Mouse (Mus musculus) cerebellum, adult 2 months (tissue): Measurements from ENCODE around the gene Mcm8. TPM values are rescaled to one million over a fixed set of nuclear protein-coding genes. Genes with fewer than 3 reads are reported as not detected.

Source experiments
- DNase-seq, 2 experiments: peaks; one replicate each; pipeline ENCODE4 v3.0.0; 2021
- H3K27ac ChIP-seq: fragments of 200-500 bp; 2 replicates; pipeline ENCODE4 v1.5.1; 2012; ENCODE audit warnings: low read length, control low read depth, inconsistent platforms; ENCODE audit not compliant: insufficient read depth
- H3K27me3 ChIP-seq: fragments of 200-500 bp; 2 replicates; pipeline ENCODE4 v1.6.1; 2012; ENCODE audit warnings: inconsistent platforms, mild to moderate bottlenecking, low read length, moderate library complexity; ENCODE audit not compliant: control insufficient read depth, insufficient read depth
- H3K4me1 ChIP-seq: fragments of 200-500 bp; 2 replicates; pipeline ENCODE4 v1.6.1; 2011; ENCODE audit warnings: low read length; ENCODE audit not compliant: control insufficient read depth, insufficient read depth
- H3K4me3 ChIP-seq: fragments of 200-500 bp; replicated peaks from 2 replicates; pipeline ENCODE3; 2011; ENCODE audit warnings: mild to moderate bottlenecking, low read depth, low read length, control low read depth; ENCODE audit not compliant: insufficient read depth
- CTCF ChIP-seq: fragments of 200-500 bp; IDR thresholded peaks from 2 replicates; pipeline ENCODE4 v1.5.1; 2011; ENCODE audit warnings: low read depth, mild to moderate bottlenecking, control low read depth, low read length, moderate library complexity, borderline replicate concordance; ENCODE audit not compliant: insufficient read depth
- POLR2A ChIP-seq: fragments of 200-500 bp; IDR thresholded peaks from 2 replicates; pipeline ENCODE4 v1.6.1; 2011; ENCODE audit warnings: low read length, control low read depth, borderline replicate concordance; ENCODE audit not compliant: insufficient read depth
- WGBS: fragments of 180-500 bp; shearing (Covaris S2); methylation state at CpG from one replicate; pipeline ENCODE4 v1.1.7; 2018; 5-methylcytosine and 5-hydroxymethylcytosine counted together
- polyA plus RNA-seq: library from polyadenylated mRNA; depleted of rRNA; stranded (reverse); fragments of >200 nt; gene quantifications from 2 replicates; pipeline ENCODE4 v1.2.3, GENCODE M21; 2012; rRNA removed

Gene Mcm8
- polyA plus RNA-seq = 3.4 and 3.7 TPM in 2 replicates

DNA sequence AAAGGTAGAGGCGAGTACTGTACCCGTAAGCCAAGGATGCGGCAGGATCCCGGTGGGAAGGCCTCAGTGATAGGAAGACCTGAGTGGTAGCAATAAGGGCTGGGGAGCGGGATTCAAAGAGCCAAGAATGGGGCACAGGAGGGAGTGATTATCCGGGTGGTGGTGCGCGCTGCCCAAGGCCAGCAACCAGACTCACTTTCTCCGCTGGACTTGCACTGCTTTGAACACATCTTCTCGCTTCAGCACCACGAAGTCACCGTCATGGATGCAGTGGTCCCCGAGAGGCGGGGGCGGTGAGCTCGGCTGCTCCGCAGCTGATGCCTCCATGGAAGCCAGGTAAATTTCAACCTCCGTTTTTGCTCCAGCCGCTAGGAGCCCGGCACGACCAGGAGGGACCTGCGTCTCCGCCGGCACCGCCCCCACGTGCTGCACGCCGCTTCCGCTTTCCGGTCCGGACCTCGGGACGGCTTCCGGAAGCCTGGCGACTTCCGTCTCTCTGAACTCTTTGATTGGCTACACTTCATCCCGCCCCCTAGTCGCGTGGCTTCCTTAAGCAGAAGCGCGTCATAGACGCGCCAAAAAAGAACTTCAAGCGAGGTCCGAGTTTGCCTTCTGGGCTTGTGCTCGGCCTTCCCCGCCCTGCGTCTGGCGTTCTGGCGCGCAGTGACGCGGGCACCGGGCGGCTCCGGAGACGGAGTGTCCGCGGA lies at the start of gene Mcm8, which contains the start of gene Trmt6:
Gene Mcm8, plus strand, starts transcription at position 534 of the 707 bp plus-strand sequence.
Gene Trmt6, minus strand, starts transcription at position 448 of the 707 bp plus-strand sequence.
- peak; percentile 58; the same call in 1 of the 2 replicates for TF ChIP-seq POLR2A
- peak; percentile 32; the same call in 1 of the 2 replicates for TF ChIP-seq CTCF
- DNase-seq = peak; percentile 90 to 94
- Histone ChIP-seq H3K4me1 (peaks cover 6% of the 10 kb centered on the region; the same call in 1 of the 2 replicates), H3K27me3 (no peaks in the 10 kb centered on the region), H3K4me3 (peak within 1 kb of the TSS; percentile 75), H3K27ac (no peak within 1 kb of the TSS)
- WGBS = under 1% methylated on average over 59 of the region's 59 CpGs

DNA sequence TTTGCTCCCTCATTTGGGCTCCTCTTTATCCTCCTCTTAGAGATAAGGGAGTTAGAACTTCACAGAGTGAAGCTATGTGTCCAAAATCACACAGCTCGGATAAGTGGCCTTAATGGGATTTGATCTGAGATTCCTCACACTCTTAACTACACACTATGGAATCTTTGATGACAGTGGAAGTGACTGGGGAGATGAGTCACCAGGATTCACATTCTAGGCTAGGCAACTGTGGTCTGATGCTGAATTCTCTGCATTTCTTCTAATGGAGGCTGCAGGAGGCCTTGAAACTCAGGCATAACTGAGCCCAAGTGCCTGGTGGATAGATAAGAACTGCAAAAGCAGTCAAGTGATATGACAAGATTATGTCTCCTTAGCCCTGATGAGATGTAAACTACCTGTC lies 45.1 kb upstream of the Mcm8 start:
- DNase-seq = no peak
- Histone ChIP-seq H3K4me1 (no peaks in the 10 kb centered on the region), H3K27me3 (no peaks in the 10 kb centered on the region), H3K4me3 (no peak overlapping the region), H3K27ac (no peak overlapping the region)
- WGBS = 90% methylated on average over 1 of the region's 1 CpGs
- TF ChIP-seq CTCF = no peak
- no peak for TF ChIP-seq POLR2A

DNA sequence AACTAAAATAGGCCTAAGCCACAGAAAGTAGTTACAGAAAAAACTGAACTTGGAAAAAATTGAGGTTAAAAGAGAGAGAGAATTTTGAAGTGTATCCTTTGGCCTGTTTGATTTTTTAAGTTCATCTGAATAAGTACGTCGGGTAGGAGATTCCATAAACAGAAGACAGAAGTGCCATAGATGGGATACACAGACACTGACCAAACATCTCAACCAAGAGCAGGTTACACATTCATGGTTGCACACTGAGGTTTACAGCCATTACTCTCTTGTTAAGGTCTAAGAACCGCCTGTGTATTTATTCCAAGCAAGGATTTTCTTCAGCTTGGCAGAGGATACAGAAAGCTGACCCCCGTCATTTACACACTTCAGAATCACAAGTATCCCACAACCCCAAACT lies 35.0 kb upstream of the Mcm8 start, which contains the start of gene Chgb:
Gene Chgb, plus strand, starts transcription at position 301 of the 400 bp plus-strand sequence.
- TF ChIP-seq CTCF (no peak), POLR2A (no peak)
- WGBS = 3% methylated on average over 4 of the region's 4 CpGs
- Histone ChIP-seq H3K4me3 (peak within 1 kb of the TSS; percentile 91), H3K4me1 (peaks cover 13% of the 10 kb centered on the region; the same call in 1 of the 2 replicates), H3K27ac (peak within 1 kb of the TSS; percentile 99), H3K27me3 (no peaks in the 10 kb centered on the region)
- no peak for DNase-seq

DNA sequence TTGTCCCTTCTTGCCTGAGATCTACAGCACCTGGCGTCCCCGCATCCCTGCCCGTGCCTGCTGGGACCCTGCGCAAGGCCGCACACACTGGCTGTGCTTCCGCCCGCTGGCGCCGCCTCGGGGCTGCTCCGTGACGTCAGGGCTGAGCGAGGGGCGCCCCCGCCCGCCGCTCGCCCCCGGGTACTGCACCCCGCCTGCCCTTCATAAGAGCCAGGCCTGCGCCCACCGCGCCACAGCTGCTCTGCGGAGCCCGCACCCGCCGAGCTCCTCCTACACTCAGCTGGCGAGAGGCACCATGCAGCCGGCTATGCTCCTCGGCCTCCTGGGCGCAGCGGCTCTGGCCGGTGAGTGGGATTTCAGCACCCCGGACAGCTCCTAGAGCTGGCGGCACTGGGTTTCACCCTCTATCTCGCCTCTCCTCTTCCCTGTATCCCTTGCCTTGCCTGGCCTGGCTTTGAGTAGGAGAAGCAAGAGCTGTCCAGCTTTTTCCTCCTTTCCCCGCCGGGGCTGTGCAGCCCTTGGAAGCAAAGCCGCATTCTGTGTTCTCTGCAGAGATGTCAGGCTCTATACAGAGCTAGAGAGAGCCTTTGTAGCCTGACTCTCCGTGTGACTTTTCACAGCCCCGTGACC lies 34.4 kb upstream of the Mcm8 start:
- WGBS = under 1% methylated on average over 41 of the region's 41 CpGs
- TF ChIP-seq POLR2A (peak; percentile 89), CTCF (no peak)

DNA sequence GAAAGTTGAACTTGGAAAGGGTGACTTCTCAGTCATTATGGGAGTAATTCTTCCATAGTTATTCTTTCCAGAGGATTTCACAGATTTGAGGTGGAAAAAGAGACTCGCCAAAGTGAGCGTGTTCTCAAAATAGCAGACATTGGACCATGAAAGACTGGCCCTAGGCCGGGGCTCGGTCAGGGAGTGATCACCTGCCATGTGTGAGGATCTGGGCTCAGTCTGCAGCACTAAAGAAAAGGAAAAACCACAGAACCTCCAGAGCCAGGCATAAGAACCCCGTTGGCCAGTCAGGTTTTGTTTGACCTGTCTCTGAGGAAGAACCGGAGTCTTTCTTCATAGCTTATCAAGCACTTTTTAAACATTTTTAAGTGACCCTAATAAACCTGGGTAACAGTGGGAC lies 31.9 kb upstream of the Mcm8 start:
- DNase-seq = peak; percentile 81 to 89
- no peak for TF ChIP-seq CTCF
- peak; percentile 71; the same call in 1 of the 2 replicates for TF ChIP-seq POLR2A
- Histone ChIP-seq H3K4me3 (peak overlapping the region; percentile 50), H3K27ac (peak overlapping the region; percentile 72; the same call in 1 of the 2 replicates), H3K27me3 (no peaks in the 10 kb centered on the region), H3K4me1 (peaks cover 27% of the 10 kb centered on the region)
- WGBS = 11% methylated on average over 6 of the region's 6 CpGs

More for the DNA sequence above, 34.4 kb upstream of the Mcm8 start:
- Histone ChIP-seq H3K4me1 (peaks cover 17% of the 10 kb centered on the region; the same call in 1 of the 2 replicates), H3K27me3 (no peaks in the 10 kb centered on the region), H3K4me3 (peak overlapping the region; percentile 91), H3K27ac (peak overlapping the region; percentile 99)
- DNase-seq = peak; percentile 94 to 95

DNA sequence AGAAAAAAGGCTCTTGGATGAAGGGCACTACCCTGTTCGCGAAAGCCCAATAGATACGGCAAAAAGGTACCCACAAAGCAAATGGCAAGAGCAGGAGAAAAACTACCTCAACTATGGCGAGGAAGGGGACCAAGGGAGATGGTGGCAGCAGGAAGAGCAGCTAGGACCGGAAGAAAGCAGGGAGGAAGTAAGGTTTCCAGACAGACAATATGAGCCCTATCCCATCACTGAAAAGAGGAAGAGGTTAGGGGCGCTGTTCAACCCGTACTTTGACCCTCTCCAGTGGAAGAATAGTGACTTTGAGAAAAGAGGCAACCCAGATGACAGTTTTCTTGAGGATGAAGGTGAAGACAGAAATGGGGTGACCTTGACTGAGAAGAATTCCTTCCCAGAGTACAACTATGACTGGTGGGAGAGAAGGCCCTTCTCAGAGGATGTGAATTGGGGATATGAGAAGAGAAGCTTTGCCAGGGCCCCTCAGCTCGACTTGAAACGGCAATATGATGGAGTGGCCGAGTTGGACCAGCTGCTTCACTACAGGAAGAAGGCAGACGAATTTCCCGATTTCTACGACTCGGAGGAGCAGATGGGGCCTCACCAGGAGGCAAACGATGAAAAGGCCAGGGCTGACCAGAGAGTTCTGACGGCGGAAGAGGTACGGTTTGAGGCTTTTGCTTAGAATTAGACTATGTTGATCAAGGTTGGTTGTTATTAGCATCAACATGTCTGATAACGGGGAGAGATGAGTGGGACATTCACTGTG lies 22.3 kb upstream of the Mcm8 start:
- no peaks in the 10 kb centered on the region for H3K27me3 ChIP-seq
- TF ChIP-seq POLR2A (no peak), CTCF (no peak)
- 38% methylated on average over 19 of the region's 19 CpGs for WGBS
- H3K4me3 ChIP-seq = no peak overlapping the region
- H3K4me1 ChIP-seq = peaks cover 32% of the 10 kb centered on the region
- DNase-seq = peak; percentile 88 to 91
- H3K27ac ChIP-seq = peak overlapping the region; percentile 84

DNA sequence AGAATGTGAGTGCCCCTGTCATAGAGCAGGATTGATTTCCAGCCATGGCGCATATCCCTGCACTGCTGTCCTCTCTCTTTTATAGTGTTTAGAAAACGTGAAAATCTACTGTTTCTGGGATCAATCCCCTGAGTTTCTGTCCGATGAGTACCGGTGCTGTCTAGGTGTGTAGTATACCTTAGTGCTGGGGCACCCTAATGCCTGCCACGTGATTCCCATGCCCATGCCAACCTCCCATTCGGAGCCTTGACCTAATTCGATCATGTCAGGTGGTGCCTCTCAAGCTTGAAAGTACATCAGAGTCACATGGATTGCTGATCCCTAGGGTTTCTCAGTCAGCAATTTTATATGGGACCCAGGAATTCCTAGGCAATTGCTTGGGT lies 21.7 kb upstream of the Mcm8 start:
- TF ChIP-seq CTCF (no peak), POLR2A (no peak)
- no peak overlapping the region for H3K4me3 ChIP-seq
- H3K27ac ChIP-seq = peak overlapping the region; percentile 37
- DNase-seq = peak; percentile 55 to 62
- WGBS = 16% methylated on average over 7 of the region's 7 CpGs
- H3K4me1 ChIP-seq = peaks cover 29% of the 10 kb centered on the region
- H3K27me3 ChIP-seq = no peaks in the 10 kb centered on the region
